Mouse (Mus musculus): Measurements from ENCODE around the gene Gpc5.

- no peak for TF ChIP-seq CTCF (IDR thresholded peaks at IDR 0.05; ENCODE audit: borderline replicate concordance, extremely low read depth, insufficient read depth, insufficient read length)
- no peak for TF ChIP-seq POLR2A (IDR thresholded peaks at IDR 0.05; ENCODE audit: borderline replicate concordance, extremely low read depth, insufficient read depth, insufficient read length, poor library complexity, severe bottlenecking)
Observed at GRCm38 (mm10) chr14:115326426-115326825, 234.4 kb downstream of the Gpc5 start.

All from brain, embryonic 14.5 days (tissue).